27 mouse cellular contexts compared by ENCODE assay signal in genomic region chr10:38108591-38108990, GRCm38 (mm10).
"Had no signal": no experiment of that assay in that cellular context is flagged by ENCODE, and none has a peak within 500 bp of the region (broad histone marks: within the 10 kb centered on the region; RNA-seq: fewer than 3 reads in every experiment).

No protein-coding gene starts in this region.

- H3K36me3 ChIP-seq: embryonic facial prominence, embryonic 10.5 days; embryonic facial prominence, embryonic 12.5 days; embryonic facial prominence, embryonic 13.5 days; embryonic facial prominence, embryonic 15.5 days; forebrain, embryonic 10.5 days; forebrain, embryonic 12.5 days; forebrain, embryonic 15.5 days had no signal

- ATAC-seq: forebrain, embryonic 13.5 days; forebrain, embryonic 14.5 days; forebrain, embryonic 15.5 days; forebrain, embryonic 16.5 days; forebrain, postnatal 0 days had no signal

- H3K9me3 ChIP-seq: embryonic facial prominence, embryonic 10.5 days; embryonic facial prominence, embryonic 12.5 days; embryonic facial prominence, embryonic 13.5 days; embryonic facial prominence, embryonic 15.5 days; forebrain, embryonic 10.5 days; forebrain, embryonic 12.5 days; forebrain, embryonic 13.5 days; forebrain, embryonic 15.5 days had no signal

- H3K4me2 ChIP-seq: embryonic facial prominence, embryonic 12.5 days; embryonic facial prominence, embryonic 13.5 days; embryonic facial prominence, embryonic 15.5 days; forebrain, embryonic 12.5 days; forebrain, embryonic 13.5 days; forebrain, embryonic 15.5 days had no signal

- H3K9ac ChIP-seq: embryonic facial prominence, embryonic 12.5 days; embryonic facial prominence, embryonic 13.5 days; embryonic facial prominence, embryonic 15.5 days; forebrain, embryonic 12.5 days; forebrain, embryonic 13.5 days; forebrain, embryonic 15.5 days; forebrain, postnatal 0 days had no signal

- H3K4me3 ChIP-seq: embryonic facial prominence, embryonic 10.5 days; embryonic facial prominence, embryonic 12.5 days; embryonic facial prominence, embryonic 13.5 days; embryonic facial prominence, embryonic 15.5 days; erythroblast, embryonic 14.5 days; forebrain, embryonic 10.5 days; forebrain, embryonic 12.5 days; forebrain, embryonic 13.5 days; forebrain, embryonic 15.5 days; gastrocnemius, adult 2 months; heart, adult 2 months had no signal

- DNase-seq: cerebellum, adult 9-10 months; cerebellum, adult 9-11 months; cerebellum, postnatal 10 days; cerebellum, postnatal 14 days; cerebellum, postnatal 25 days; cerebellum, postnatal 36 days; embryo, embryonic 11 days; forebrain, postnatal 0 days; gastrocnemius, adult 2 months; gastrocnemius, postnatal 10 days; gastrocnemius, postnatal 14 days; gastrocnemius, postnatal 25 days; gastrocnemius, postnatal 36 days; heart, adult 11 months; heart, adult 18-20 months; heart, adult 2 months had no signal

- H3K27me3 ChIP-seq: embryonic facial prominence, embryonic 12.5 days; embryonic facial prominence, embryonic 13.5 days; embryonic facial prominence, embryonic 15.5 days; forebrain, embryonic 12.5 days; forebrain, embryonic 13.5 days; forebrain, embryonic 15.5 days had no signal

- H3K4me1 ChIP-seq: embryonic facial prominence, embryonic 10.5 days; embryonic facial prominence, embryonic 12.5 days; embryonic facial prominence, embryonic 13.5 days; embryonic facial prominence, embryonic 15.5 days; forebrain, embryonic 10.5 days; forebrain, embryonic 12.5 days had no signal

- H3K27ac ChIP-seq: embryonic facial prominence, embryonic 10.5 days; embryonic facial prominence, embryonic 12.5 days; embryonic facial prominence, embryonic 13.5 days; embryonic facial prominence, embryonic 15.5 days; forebrain, embryonic 10.5 days; forebrain, embryonic 12.5 days; forebrain, embryonic 13.5 days; forebrain, embryonic 15.5 days; gastrocnemius, adult 2 months; heart, adult 2 months had no signal
